Mouse (Mus musculus): ENCODE results near the gene Ganab. TPM values are rescaled to one million over a fixed set of nuclear protein-coding genes. Genes with fewer than 3 reads are reported as not detected.

Gene Ganab
- polyA plus RNA-seq (2012; rRNA removed) = 212 and 265 TPM in 2 replicates
- 91.7 and 99.6 TPM in 2 replicates for polyA plus RNA-seq (2014; fragmentation: Nextera tagmentation; extraction: Ambion mirVana)

GRCm38 (mm10) chr19:8897865-8898495, at the start of gene Ganab:
Ganab (plus strand) TSS chr19:8898071.
- peak within 1 kb of the TSS; percentile 86 for H3K4me2 ChIP-seq (replicated peaks; ENCODE audit: low read depth, low read length, severe bottlenecking)
- ATAC-seq (ENCODE audit: low FRiP score, low read depth) (peak; percentile 99), DNase-seq (ENCODE audit: low spot score) (peak; percentile 99)
- H3K27me3 ChIP-seq (ENCODE audit: control insufficient read depth, insufficient read depth, low read length) = no peaks in the 10 kb centered on the region
- H3K36me3 ChIP-seq (ENCODE audit: control insufficient read depth, insufficient read depth, low read length) = peaks cover 41% of the 10 kb centered on the region
- peak within 1 kb of the TSS; percentile 95 for H3K4me3 ChIP-seq (replicated peaks; ENCODE audit: low read length)
- under 1% methylated on average over 53 of the region's 53 CpGs for WGBS
- peak within 1 kb of the TSS; percentile 91 for H3K9ac ChIP-seq (ENCODE audit: low read depth, low read length, severe bottlenecking)
- H3K9me3 ChIP-seq (ENCODE audit: control insufficient read depth, low read length) = no peaks in the 10 kb centered on the region
- H3K4me1 ChIP-seq (ENCODE audit: control insufficient read depth, insufficient read depth, low read length) = peaks cover 19% of the 10 kb centered on the region
- H3K27ac ChIP-seq (replicated peaks; ENCODE audit: low read depth, low read length) = peak within 1 kb of the TSS; percentile 78
- TF ChIP-seq POLR2A (IDR thresholded peaks at IDR 0.05; ENCODE audit: borderline replicate concordance, extremely low read depth, insufficient read depth, insufficient read length) = 0 out of 2 replicates have a peak, but pooled peaks have one; percentile 39

GRCm38 (mm10) chr19:8848356-8848755, 49.5 kb upstream of the Ganab start:
- WGBS = 64% methylated on average over 5 of the region's 5 CpGs
- Histone ChIP-seq H3K9ac (ENCODE audit: low read depth, low read length, severe bottlenecking) (no peak overlapping the region), H3K4me2 (replicated peaks; ENCODE audit: low read depth, low read length, severe bottlenecking) (no peak overlapping the region), H3K4me3 (replicated peaks; ENCODE audit: low read length) (no peak overlapping the region), H3K9me3 (ENCODE audit: control insufficient read depth, low read length) (no peaks in the 10 kb centered on the region), H3K27me3 (ENCODE audit: control insufficient read depth, insufficient read depth, low read length) (no peaks in the 10 kb centered on the region), H3K4me1 (ENCODE audit: control insufficient read depth, insufficient read depth, low read length) (peaks cover 8% of the 10 kb centered on the region), H3K36me3 (ENCODE audit: control insufficient read depth, insufficient read depth, low read length) (peaks cover 25% of the 10 kb centered on the region), H3K27ac (replicated peaks; ENCODE audit: low read depth, low read length) (no peak overlapping the region)
- no peak for TF ChIP-seq POLR2A (IDR thresholded peaks at IDR 0.05; ENCODE audit: borderline replicate concordance, extremely low read depth, insufficient read depth, insufficient read length)
- no peak for ATAC-seq (ENCODE audit: low FRiP score, low read depth)
- DNase-seq (ENCODE audit: low spot score) = no peak

- 13% methylated on average over 7 of the region's 7 CpGs for WGBS
These were observed 47.4 kb upstream of the Ganab start, which contains the start of gene Lrrn4cl for GRCm38 (mm10) chr19:8850402-8850901. Lrrn4cl (plus strand) TSS chr19:8850768.

DNA sequence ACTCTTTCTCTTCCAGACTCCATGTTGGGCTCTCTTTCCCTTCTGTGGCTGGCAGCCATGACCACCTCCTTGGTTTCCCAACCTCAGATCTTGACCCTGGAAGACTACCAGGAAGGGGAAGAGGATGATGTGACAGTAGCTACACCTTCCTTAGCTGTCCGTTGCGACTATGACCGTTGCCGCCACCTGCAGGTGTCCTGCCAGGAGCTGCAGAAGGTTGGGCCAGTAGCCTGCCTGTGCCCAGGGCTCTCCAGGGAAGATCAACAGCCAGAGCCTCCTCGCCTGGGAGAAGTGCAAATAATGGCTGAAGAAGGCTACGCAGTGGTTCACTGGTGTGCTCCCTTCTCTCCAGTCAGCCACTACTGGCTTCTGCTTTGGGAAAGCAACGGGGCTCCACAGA, 46.2 kb upstream of the Ganab start:
- 52% methylated on average over 7 of the region's 7 CpGs for WGBS
- H3K4me3 ChIP-seq (replicated peaks; ENCODE audit: low read length) = no peak overlapping the region
- no peaks in the 10 kb centered on the region for H3K9me3 ChIP-seq (ENCODE audit: control insufficient read depth, low read length)
- H3K4me2 ChIP-seq (replicated peaks; ENCODE audit: low read depth, low read length, severe bottlenecking) = no peak overlapping the region
- peaks cover 14% of the 10 kb centered on the region for H3K36me3 ChIP-seq (ENCODE audit: control insufficient read depth, insufficient read depth, low read length)
- H3K27me3 ChIP-seq (ENCODE audit: control insufficient read depth, insufficient read depth, low read length) = no peaks in the 10 kb centered on the region
- no peak for TF ChIP-seq POLR2A (IDR thresholded peaks at IDR 0.05; ENCODE audit: borderline replicate concordance, extremely low read depth, insufficient read depth, insufficient read length)
- DNase-seq (ENCODE audit: low spot score) (no peak), ATAC-seq (ENCODE audit: low FRiP score, low read depth) (no peak)
- no peak overlapping the region for H3K9ac ChIP-seq (ENCODE audit: low read depth, low read length, severe bottlenecking)
- H3K27ac ChIP-seq (replicated peaks; ENCODE audit: low read depth, low read length) = no peak overlapping the region
- H3K4me1 ChIP-seq (ENCODE audit: control insufficient read depth, insufficient read depth, low read length) = peaks cover 8% of the 10 kb centered on the region

More at GRCm38 (mm10) chr19:8850402-8850901, 47.4 kb upstream of the Ganab start, which contains the start of gene Lrrn4cl:
- Histone ChIP-seq H3K9ac (ENCODE audit: low read depth, low read length, severe bottlenecking) (0 out of 2 replicates have a peak within 1 kb of the TSS, but pooled peaks have one; percentile 21), H3K4me3 (replicated peaks; ENCODE audit: low read length) (no peak within 1 kb of the TSS), H3K36me3 (ENCODE audit: control insufficient read depth, insufficient read depth, low read length) (peaks cover 21% of the 10 kb centered on the region), H3K4me1 (ENCODE audit: control insufficient read depth, insufficient read depth, low read length) (peaks cover 8% of the 10 kb centered on the region), H3K9me3 (ENCODE audit: control insufficient read depth, low read length) (no peaks in the 10 kb centered on the region), H3K27me3 (ENCODE audit: control insufficient read depth, insufficient read depth, low read length) (no peaks in the 10 kb centered on the region), H3K27ac (replicated peaks; ENCODE audit: low read depth, low read length) (peak within 1 kb of the TSS; percentile 39), H3K4me2 (replicated peaks; ENCODE audit: low read depth, low read length, severe bottlenecking) (0 out of 2 replicates have a peak within 1 kb of the TSS, but pooled peaks have one; percentile 7)
- DNase-seq (ENCODE audit: low spot score) = peak; percentile 52
- no peak for TF ChIP-seq POLR2A (IDR thresholded peaks at IDR 0.05; ENCODE audit: borderline replicate concordance, extremely low read depth, insufficient read depth, insufficient read length)
- ATAC-seq (ENCODE audit: low FRiP score, low read depth) = peak; percentile 70; the same call in 1 of the 2 replicates

- H3K4me2 ChIP-seq (replicated peaks; ENCODE audit: low read depth, low read length, severe bottlenecking) = no peak overlapping the region
- WGBS = 46% methylated on average over 10 of the region's 10 CpGs
- H3K9ac ChIP-seq (ENCODE audit: low read depth, low read length, severe bottlenecking) = no peak overlapping the region
- peaks cover 6% of the 10 kb centered on the region; the same call in 1 of the 2 replicates for H3K36me3 ChIP-seq (ENCODE audit: control insufficient read depth, insufficient read depth, low read length)
- no peak overlapping the region for H3K4me3 ChIP-seq (replicated peaks; ENCODE audit: low read length)
- no peak overlapping the region for H3K27ac ChIP-seq (replicated peaks; ENCODE audit: low read depth, low read length)
- no peaks in the 10 kb centered on the region for H3K9me3 ChIP-seq (ENCODE audit: control insufficient read depth, low read length)
- peaks cover 8% of the 10 kb centered on the region for H3K4me1 ChIP-seq (ENCODE audit: control insufficient read depth, insufficient read depth, low read length)
- no peak for TF ChIP-seq POLR2A (IDR thresholded peaks at IDR 0.05; ENCODE audit: borderline replicate concordance, extremely low read depth, insufficient read depth, insufficient read length)
- DNase-seq (ENCODE audit: low spot score) = no peak
- ATAC-seq (ENCODE audit: low FRiP score, low read depth) = no peak
- H3K27me3 ChIP-seq (ENCODE audit: control insufficient read depth, insufficient read depth, low read length) = no peaks in the 10 kb centered on the region
These were observed 45.5 kb upstream of the Ganab start for GRCm38 (mm10) chr19:8852236-8852928.

All from limb, embryonic 14.5 days (tissue).